Mouse (Mus musculus): ENCODE measurements around the gene St8sia2.

DNA sequence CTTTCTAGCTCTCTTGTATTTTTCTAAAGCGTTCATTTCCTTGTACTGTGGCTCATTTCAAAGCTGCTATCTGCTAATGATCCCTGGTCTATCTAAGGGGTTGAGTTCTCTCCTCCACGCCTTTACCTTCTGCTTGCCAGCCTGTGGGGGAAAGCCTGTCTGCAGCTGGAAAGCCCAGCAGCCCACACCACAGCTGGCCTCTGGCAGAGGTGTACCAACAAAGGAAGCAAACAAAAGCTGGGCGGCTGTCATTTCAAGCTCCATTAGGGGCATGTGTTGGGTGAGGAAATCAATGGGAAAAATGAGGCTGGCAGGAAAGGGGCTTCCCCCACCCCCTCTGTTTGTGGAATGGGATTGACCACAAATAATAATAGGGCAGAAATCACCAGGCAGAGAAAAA is 10.7 kb upstream of the St8sia2 start:
- TF ChIP-seq POLR2A (IDR thresholded peaks at IDR 0.05; ENCODE audit: control insufficient read depth, low read depth, low read length) (no peak), CTCF (IDR thresholded peaks at IDR 0.05; ENCODE audit: control insufficient read depth, insufficient read depth, insufficient replicate concordance, low read depth, low read length) (no peak)

All from testis, adult 2 months (tissue).